Mouse (Mus musculus): Measurements from ENCODE around the gene Mkrn3. TPM values are rescaled to one million over a fixed set of nuclear protein-coding genes. Genes with fewer than 3 reads are reported as not detected.

The Mkrn3 gene
- 1.1 TPM in 2 replicates for polyA plus RNA-seq (2021; fragmentation: Nextera tagmentation)
- long read RNA-seq, experiment 1, transcript Mkrn3-201 (1 exons, 2,547 nt) = major isoform, 5 of 5 reads
- long read RNA-seq, experiment 1, partial matches to known transcripts = 0 of 5 reads
- long read RNA-seq, experiment 1, other reads (novel, unspliced or antisense) = 0 of 5 reads
- long read RNA-seq, experiment 2, transcript Mkrn3-201 (1 exons, 2,547 nt) = major isoform, 17 of 17 reads
- long read RNA-seq, experiment 2, partial matches to known transcripts = 0 of 17 reads
- long read RNA-seq, experiment 2, other reads (novel, unspliced or antisense) = 0 of 17 reads

GRCm38 (mm10) chr7:62419493-62420360 lies at the start of gene Mkrn3:
Gene Mkrn3 (minus strand): TSS chr7:62420139.

GRCm38 (mm10) chr7:62463878-62464755 lies 44.2 kb upstream of the Mkrn3 start, which contains the start of gene Peg12:
Gene Peg12 (minus strand): TSS chr7:62464510.

DNA sequence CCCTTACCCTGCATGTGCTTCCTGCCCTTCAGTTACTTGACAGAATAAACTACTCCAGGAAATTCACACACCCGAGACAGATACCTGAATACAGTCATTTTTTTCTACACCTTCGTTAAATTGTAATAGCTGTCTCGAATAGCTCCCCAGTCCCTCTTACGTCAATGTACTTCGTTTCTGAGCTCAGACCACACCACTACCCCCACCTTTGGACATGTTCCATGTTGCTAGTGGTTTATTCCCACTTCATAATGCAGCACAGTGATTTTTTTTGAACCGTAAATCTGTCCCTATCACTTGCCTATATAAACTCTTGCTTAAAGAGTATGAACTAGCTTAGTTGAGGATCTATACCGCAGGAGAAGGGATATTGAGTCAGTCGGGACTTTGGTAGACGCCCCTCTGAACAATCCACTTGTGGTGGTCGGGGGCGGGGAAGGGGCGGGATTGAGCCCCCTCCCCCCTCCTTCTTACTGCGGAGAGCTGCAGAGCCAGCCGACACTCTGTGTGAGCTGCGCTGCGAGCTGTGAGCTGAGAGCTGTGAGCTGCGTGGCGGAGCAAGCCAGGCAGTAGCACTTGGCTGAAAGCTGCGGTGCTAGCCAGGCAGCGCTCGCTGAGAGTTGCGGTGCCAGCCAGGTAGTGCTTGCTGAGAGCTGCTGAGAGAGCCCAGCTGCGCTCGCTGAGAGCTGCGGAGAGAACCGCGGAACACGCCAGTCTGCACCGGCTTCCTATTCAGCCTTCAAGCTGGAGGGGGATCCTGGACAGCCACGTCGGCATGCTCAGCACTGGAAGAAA lies 43.2 kb downstream of the Mkrn3 start, which contains the start of gene Magel2:
TSS of gene Magel2 (plus strand) at position 501 of the 795 bp plus-strand sequence.

Other genes with a start within 250 kb of the Mkrn3 start
- 125 and 252 TPM in 2 replicates for gene Ndn, start 73.6 kb downstream of the Mkrn3 start, polyA plus RNA-seq (2021; fragmentation: Nextera tagmentation)
- 0.78 and 1.0 TPM in 2 replicates for gene Magel2, start 43.1 kb downstream of the Mkrn3 start, polyA plus RNA-seq (2021; fragmentation: Nextera tagmentation)
- gene Peg12, start 44.4 kb upstream of the Mkrn3 start, polyA plus RNA-seq (2021; fragmentation: Nextera tagmentation) = 0.16 and 0.41 TPM in 2 replicates